Mouse (Mus musculus) heart, adult 2 months (tissue): ENCODE measurements around the gene Slc25a30.

Source experiments
- CTCF ChIP-seq: fragments of 200-600 bp; IDR thresholded peaks from 2 replicates; pipeline ENCODE4 v1.8.1; 2022; ENCODE audit warnings: antibody characterized with exemption, mild to moderate bottlenecking, moderate library complexity
- POLR2A ChIP-seq: fragments of 200-500 bp; IDR thresholded peaks from 2 replicates; pipeline ENCODE4 v1.6.1; 2011; ENCODE audit warnings: mild to moderate bottlenecking, low read depth, low read length, control low read depth; ENCODE audit not compliant: insufficient read depth

GRCm38 (mm10) chr14:75790411-75790996 lies 3.7 kb upstream of the Slc25a30 start:
- TF ChIP-seq CTCF (no peak), POLR2A (no peak)
